Mouse (Mus musculus): ENCODE results near the gene Adm.
A peak's percentile ranks its signal among the peaks of the same experiment; 100 is the strongest.
"Not testable (repeated sequence)": the region's sequence is repeated elsewhere in the genome, so short reads cannot be mapped to it uniquely, and the experiment has no call there.

Adm gene

GRCm38 (mm10) chr7:110627486-110628272 is at the start of gene Adm:
Adm (plus strand) TSS chr7:110627661.
- peak in 1 of 2 experiments; percentile 43 for DNase-seq (ENCODE audit: low spot score in 2 of 2)

GRCm38 (mm10) chr7:110583705-110584104 is 43.8 kb upstream of the Adm start:
- no peak for DNase-seq (ENCODE audit: low spot score in 2 of 2)

GRCm38 (mm10) chr7:110584159-110584558 is 43.3 kb upstream of the Adm start:
- no peak for DNase-seq (ENCODE audit: low spot score in 2 of 2)

GRCm38 (mm10) chr7:110585250-110585649 is 42.2 kb upstream of the Adm start:
- no peak for DNase-seq (ENCODE audit: low spot score in 2 of 2)

GRCm38 (mm10) chr7:110587721-110588120 is 39.7 kb upstream of the Adm start:
- no peak for DNase-seq (ENCODE audit: low spot score in 2 of 2)

GRCm38 (mm10) chr7:110593991-110594390 is 33.5 kb upstream of the Adm start:
- DNase-seq (ENCODE audit: low spot score in 2 of 2), result not testable (repeated sequence)

GRCm38 (mm10) chr7:110597141-110597540 is 30.3 kb upstream of the Adm start:
- no peak for DNase-seq (ENCODE audit: low spot score in 2 of 2)

GRCm38 (mm10) chr7:110605476-110605875 is 22.0 kb upstream of the Adm start:
- DNase-seq (ENCODE audit: low spot score in 2 of 2), result no peak

- no peak for DNase-seq (ENCODE audit: low spot score in 2 of 2)
Observed at GRCm38 (mm10) chr7:110606906-110607305, 20.6 kb upstream of the Adm start.

- no peak for DNase-seq (ENCODE audit: low spot score in 2 of 2)
Observed at GRCm38 (mm10) chr7:110613381-110614132, 13.9 kb upstream of the Adm start.

GRCm38 (mm10) chr7:110614133-110615063 is 13.1 kb upstream of the Adm start, which contains the start of gene Sbf2:
Sbf2 (minus strand) TSS chr7:110614922.
- peak in 1 of 2 experiments; percentile 69 for DNase-seq (ENCODE audit: low spot score in 2 of 2)

- peak in 1 of 2 experiments; percentile 61 for DNase-seq (ENCODE audit: low spot score in 2 of 2)
Observed at GRCm38 (mm10) chr7:110615151-110615631, 12.3 kb upstream of the Adm start.

GRCm38 (mm10) chr7:110615792-110616191 is 11.7 kb upstream of the Adm start:
- no peak for DNase-seq (ENCODE audit: low spot score in 2 of 2)

GRCm38 (mm10) chr7:110619086-110619611 is 8.3 kb upstream of the Adm start:
- no peak for DNase-seq (ENCODE audit: low spot score in 2 of 2)

GRCm38 (mm10) chr7:110624067-110624466 is 3.4 kb upstream of the Adm start:
- DNase-seq (ENCODE audit: low spot score in 2 of 2), result no peak

- DNase-seq (ENCODE audit: low spot score in 2 of 2), result no peak
Observed at GRCm38 (mm10) chr7:110624961-110625360, 2.5 kb upstream of the Adm start.

GRCm38 (mm10) chr7:110625489-110625888 is 2.0 kb upstream of the Adm start:
- no peak for DNase-seq (ENCODE audit: low spot score in 2 of 2)

GRCm38 (mm10) chr7:110626186-110627098 is 1.0 kb upstream of the Adm start:
- DNase-seq (ENCODE audit: low spot score in 2 of 2), result no peak

- DNase-seq (ENCODE audit: low spot score in 2 of 2), result no peak
Observed at GRCm38 (mm10) chr7:110627099-110627482, 370 bp upstream of the Adm start.

GRCm38 (mm10) chr7:110628273-110628600 is 776 bp downstream of the Adm start:
- no peak for DNase-seq (ENCODE audit: low spot score in 2 of 2)
